Mouse (Mus musculus) midbrain, postnatal 0 days (tissue): ENCODE data around the gene Ccdc62. TPM values are rescaled to one million over a fixed set of nuclear protein-coding genes. Genes with fewer than 3 reads are reported as not detected.
A peak's percentile ranks its signal among the peaks of the same experiment; 100 is the strongest.

Source experiments
- ATAC-seq: fragments of 200-750 bp; cut with Nextera tagmentation; 2 replicates; pipeline ENCODE4 v1.8.0; 2017; ENCODE audit warnings: moderate number of reproducible peaks, mild to moderate bottlenecking, moderate TSS enrichment, moderate library complexity; ENCODE audit not compliant: low FRiP score
- DNase-seq: peaks from one replicate; pipeline ENCODE4 v3.0.0-alpha.2; 2015; ENCODE audit warnings: low spot score
- H3K27ac ChIP-seq: fragments of 300-500 bp; sonication (generic); 2 replicates; pipeline ENCODE4 v1.5.1; 2014; ENCODE audit warnings: low read depth, mild to moderate bottlenecking, low read length, mixed read lengths
- H3K27me3 ChIP-seq: fragments of 300-500 bp; sonication (generic); 2 replicates; pipeline ENCODE4 v1.6.1; 2014; ENCODE audit warnings: low read length, control low read depth, mixed read lengths; ENCODE audit not compliant: insufficient read depth
- H3K36me3 ChIP-seq: fragments of 300-500 bp; sonication (generic); 2 replicates; pipeline ENCODE4 v1.6.1; 2014; ENCODE audit warnings: low read length, control low read depth, mixed read lengths; ENCODE audit not compliant: insufficient read depth
- H3K4me1 ChIP-seq: fragments of 300-500 bp; sonication (generic); 2 replicates; pipeline ENCODE4 v1.6.1; 2014; ENCODE audit warnings: mild to moderate bottlenecking, control low read depth, antibody characterized with exemption, low read length, mixed read lengths; ENCODE audit not compliant: insufficient read depth
- H3K4me2 ChIP-seq: fragments of 300-500 bp; sonication (generic); 2 replicates; pipeline ENCODE4 v1.6.1; 2014; ENCODE audit warnings: low read depth, mild to moderate bottlenecking, low read length, mixed read lengths; ENCODE audit not compliant: poor library complexity, severe bottlenecking
- H3K4me3 ChIP-seq: fragments of 300-500 bp; sonication (generic); 2 replicates; pipeline ENCODE4 v1.5.1; 2014; ENCODE audit warnings: low read depth, mild to moderate bottlenecking, low read length, moderate library complexity
- H3K9ac ChIP-seq: fragments of 300-500 bp; sonication (generic); replicated peaks from 2 replicates; pipeline ENCODE4 v1.6.1; 2014; ENCODE audit warnings: mild to moderate bottlenecking, low read length, moderate library complexity, mixed read lengths; ENCODE audit not compliant: poor library complexity, severe bottlenecking
- H3K9me3 ChIP-seq: fragments of 300-500 bp; sonication (generic); 2 replicates; pipeline ENCODE4 v1.6.1; 2016; ENCODE audit warnings: low read length, control low read depth
- CTCF ChIP-seq: IDR thresholded peaks from 2 replicates; pipeline ENCODE4 v1.5.1; 2016; ENCODE audit warnings: antibody characterized with exemption, mild to moderate bottlenecking
- WGBS: fragments of 180-500 bp; shearing (Covaris S2); extraction: QIAGEN DNeasy Blood & Tissue Kit; methylation state at CpG from one replicate; pipeline ENCODE4 v1.1.7; 2014; 5-methylcytosine and 5-hydroxymethylcytosine counted together
- polyA plus RNA-seq: library from polyadenylated mRNA; unstranded; fragments of >200 nt; fragmentation: Nextera tagmentation; extraction: Ambion mirVana; gene quantifications from 2 replicates; pipeline ENCODE4 v1.2.1, GENCODE M21; 2015
- total RNA-seq: library from RNA; depleted of rRNA; stranded (reverse); fragments of >200 nt; gene quantifications from 2 replicates; pipeline ENCODE4 v1.2.3, GENCODE M21; 2014

Gene Ccdc62
- total and polyA plus RNA-seq, 2 experiments from 2014 or later: 0.27 to 2.9 TPM

DNA sequence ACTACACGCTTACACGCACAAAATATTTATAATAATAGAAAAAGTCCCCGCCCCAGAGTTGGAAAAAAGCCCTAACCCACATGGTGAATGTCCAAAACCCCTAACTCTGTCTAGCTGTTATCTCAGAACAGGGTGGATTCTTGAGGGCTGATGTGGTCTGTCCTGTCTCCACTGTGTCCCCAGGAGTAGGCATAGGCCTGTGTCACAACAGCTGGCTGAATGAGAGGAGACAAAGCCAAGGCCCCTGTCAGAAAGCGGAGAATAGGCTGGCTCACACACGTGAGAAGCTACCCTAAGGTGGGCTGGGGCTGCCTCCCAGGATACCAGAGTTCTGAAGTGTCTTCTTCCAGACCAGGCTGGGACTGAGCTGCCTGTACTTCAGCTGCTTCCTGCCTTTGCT lies 47.7 kb downstream of the Ccdc62 start:
- H3K9ac ChIP-seq: no peak overlapping the region
- H3K4me3 ChIP-seq: no peak overlapping the region
- H3K4me2 ChIP-seq: no peak overlapping the region
- H3K27ac ChIP-seq: no peak overlapping the region
- no peaks in the 10 kb centered on the region for H3K9me3 ChIP-seq
- H3K27me3 ChIP-seq: no peaks in the 10 kb centered on the region
- 77% methylated on average over 5 of the region's 5 CpGs for WGBS
- no peak for TF ChIP-seq CTCF
- no peaks in the 10 kb centered on the region for H3K36me3 ChIP-seq
- no peak for DNase-seq
- H3K4me1 ChIP-seq: no peaks in the 10 kb centered on the region
- ATAC-seq: no peak

DNA sequence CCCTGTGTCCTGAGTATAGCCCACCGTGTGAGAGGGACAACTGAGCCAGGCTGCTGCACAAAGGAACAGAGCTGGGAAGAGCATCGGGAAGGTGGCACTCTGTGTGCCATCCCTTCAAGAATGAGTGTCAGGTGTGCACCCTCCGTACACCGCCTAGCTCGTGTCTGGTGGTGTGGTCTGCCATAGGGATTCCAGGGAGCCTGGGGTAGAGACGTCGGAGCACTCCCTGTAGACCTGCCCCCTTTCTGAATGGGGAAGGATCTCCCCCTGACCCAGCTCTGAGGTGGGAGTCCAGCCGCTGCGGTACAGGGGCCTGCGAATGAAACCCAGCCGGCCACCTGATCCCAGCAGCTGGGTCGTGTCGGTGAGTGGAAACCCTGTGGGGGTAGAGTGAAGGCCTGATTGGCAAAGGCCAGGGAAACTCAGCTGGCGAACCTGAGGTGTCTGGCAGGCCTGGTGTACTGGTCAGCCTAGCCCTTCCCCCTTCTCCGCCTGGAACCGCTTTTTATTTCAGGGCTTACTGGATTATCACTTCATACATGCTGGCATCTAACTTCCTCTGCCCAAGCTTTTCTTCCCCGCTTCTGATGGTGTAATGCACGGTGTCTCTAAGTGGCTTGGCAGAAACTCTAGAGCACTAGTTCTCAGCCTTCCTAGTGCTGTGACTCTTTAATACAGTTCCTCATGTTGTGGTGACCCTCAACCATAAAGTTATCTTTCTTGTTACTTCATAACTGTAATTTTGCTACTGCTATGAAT lies 48.9 kb downstream of the Ccdc62 start:
- no peaks in the 10 kb centered on the region for H3K4me1 ChIP-seq
- H3K27ac ChIP-seq: no peak overlapping the region
- no peak overlapping the region for H3K9ac ChIP-seq
- ATAC-seq (no peak), DNase-seq (peak; percentile 31)
- no peak for TF ChIP-seq CTCF
- H3K9me3 ChIP-seq: no peaks in the 10 kb centered on the region
- H3K27me3 ChIP-seq: no peaks in the 10 kb centered on the region
- WGBS: 78% methylated on average over 18 of the region's 18 CpGs
- H3K36me3 ChIP-seq: no peaks in the 10 kb centered on the region
- H3K4me3 ChIP-seq: no peak overlapping the region
- no peak overlapping the region for H3K4me2 ChIP-seq

DNA sequence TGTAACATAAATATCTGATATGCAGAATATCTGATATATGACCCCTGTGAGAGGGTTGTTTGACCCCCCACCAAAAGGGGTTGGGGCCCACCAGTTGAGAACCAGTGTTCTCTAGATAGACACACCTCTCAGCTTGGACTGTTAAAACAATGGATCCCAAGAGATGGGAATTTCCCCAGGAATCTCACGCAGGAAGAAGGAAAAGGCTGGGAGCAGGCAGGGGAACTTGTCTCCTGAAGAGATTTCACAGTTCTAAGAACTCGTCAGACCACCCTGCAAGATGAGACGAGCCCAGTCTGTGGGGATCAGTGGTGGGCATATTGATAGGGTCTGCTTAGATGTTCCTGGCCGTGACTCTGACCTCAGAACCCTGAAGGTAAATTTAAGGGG lies 49.5 kb downstream of the Ccdc62 start:
- no peak for TF ChIP-seq CTCF
- Histone ChIP-seq H3K9ac (no peak overlapping the region), H3K27me3 (no peaks in the 10 kb centered on the region), H3K4me1 (no peaks in the 10 kb centered on the region), H3K27ac (no peak overlapping the region), H3K4me3 (no peak overlapping the region), H3K36me3 (no peaks in the 10 kb centered on the region), H3K9me3 (no peaks in the 10 kb centered on the region), H3K4me2 (no peak overlapping the region)
- ATAC-seq: no peak
- 64% methylated on average over 4 of the region's 4 CpGs for WGBS
- no peak for DNase-seq

DNA sequence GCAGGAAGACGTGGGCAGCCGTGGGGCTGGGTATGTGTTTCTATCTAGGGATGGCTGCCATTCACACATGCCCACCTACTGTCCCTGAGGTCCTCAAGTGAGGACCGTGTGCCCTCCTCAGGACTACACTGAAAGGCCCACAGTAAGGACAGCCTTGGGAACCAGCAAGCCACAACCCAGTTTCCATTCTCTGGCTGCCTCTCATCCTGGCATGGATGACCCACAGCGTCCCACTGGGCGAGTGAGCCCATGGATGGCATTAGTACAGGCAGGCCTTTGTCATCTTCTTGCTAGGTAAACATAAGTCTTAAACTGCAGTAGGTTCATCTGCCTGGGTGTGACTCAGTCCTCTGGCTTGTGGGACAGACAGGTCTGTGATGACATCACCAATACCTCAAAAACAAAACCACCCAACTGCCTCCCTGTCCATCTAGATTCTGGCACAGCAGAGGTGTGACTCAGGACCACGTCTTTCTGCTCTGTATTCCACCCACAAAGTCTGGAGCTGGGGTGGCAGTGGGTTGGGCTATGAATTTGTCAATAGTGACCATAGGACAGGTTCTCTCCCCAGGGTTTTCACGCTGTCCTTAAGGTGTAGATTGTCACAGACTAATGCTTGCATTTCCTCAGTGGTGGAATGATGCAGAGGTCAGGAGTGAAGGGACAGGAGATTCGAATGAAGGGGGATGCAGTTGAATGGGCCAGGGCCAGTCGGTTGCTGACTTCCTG lies 50.2 kb downstream of the Ccdc62 start:
- DNase-seq (no peak), ATAC-seq (no peak)
- Histone ChIP-seq H3K4me1 (no peaks in the 10 kb centered on the region), H3K9me3 (no peaks in the 10 kb centered on the region), H3K36me3 (no peaks in the 10 kb centered on the region), H3K4me2 (no peak overlapping the region), H3K27ac (0 out of 2 replicates have a peak overlapping the region, but pooled peaks have one; percentile 26), H3K9ac (no peak overlapping the region), H3K4me3 (no peak overlapping the region), H3K27me3 (no peaks in the 10 kb centered on the region)
- WGBS: 80% methylated on average over 9 of the region's 9 CpGs
- TF ChIP-seq CTCF: no peak

DNA sequence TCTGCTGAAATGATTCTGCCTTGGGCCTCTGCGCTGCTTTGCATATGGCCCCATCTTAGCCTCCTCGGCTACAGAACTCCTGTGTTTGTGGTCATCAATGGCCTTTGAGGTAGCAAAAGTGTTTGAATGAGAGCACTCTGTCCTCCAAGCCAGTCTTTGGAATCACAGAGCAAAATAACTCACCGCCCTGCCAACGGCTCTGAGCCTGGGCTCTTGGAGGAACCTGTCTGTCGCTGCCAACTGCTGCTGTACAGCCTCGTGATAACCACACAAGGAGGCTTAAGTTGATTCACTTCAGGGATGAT lies 50.7 kb downstream of the Ccdc62 start:
- H3K9ac ChIP-seq: no peak overlapping the region
- ATAC-seq (no peak), DNase-seq (no peak)
- H3K36me3 ChIP-seq: no peaks in the 10 kb centered on the region
- 71% methylated on average over 6 of the region's 6 CpGs for WGBS
- no peaks in the 10 kb centered on the region for H3K9me3 ChIP-seq
- H3K27me3 ChIP-seq: no peaks in the 10 kb centered on the region
- H3K4me2 ChIP-seq: no peak overlapping the region
- 0 out of 2 replicates have a peak overlapping the region, but pooled peaks have one; percentile 26 for H3K27ac ChIP-seq
- H3K4me1 ChIP-seq: no peaks in the 10 kb centered on the region
- H3K4me3 ChIP-seq: no peak overlapping the region
- TF ChIP-seq CTCF: no peak

DNA sequence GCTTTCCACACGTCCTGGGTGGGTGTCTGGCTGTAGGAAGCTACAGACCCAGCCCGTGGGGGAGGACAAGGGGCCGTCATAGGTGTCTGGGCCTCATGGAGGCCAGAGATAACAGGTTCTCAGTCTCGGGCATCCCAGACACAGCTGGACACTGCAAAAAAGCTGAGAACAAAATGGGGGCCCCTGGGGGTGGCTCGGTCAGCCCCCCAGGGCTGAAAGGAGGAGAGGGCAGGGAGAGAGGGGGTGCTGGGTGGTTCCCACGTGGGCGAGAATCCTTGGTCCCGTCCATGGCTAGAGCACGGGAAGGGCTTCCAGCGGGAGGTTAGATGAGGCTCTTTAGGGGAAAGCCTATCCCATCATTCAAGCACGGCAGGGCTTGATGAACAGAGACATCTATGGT lies 52.4 kb downstream of the Ccdc62 start:
- no peak overlapping the region for H3K4me2 ChIP-seq
- DNase-seq (no peak), ATAC-seq (no peak)
- no peaks in the 10 kb centered on the region for H3K9me3 ChIP-seq
- no peaks in the 10 kb centered on the region for H3K4me1 ChIP-seq
- no peak for TF ChIP-seq CTCF
- WGBS: 80% methylated on average over 11 of the region's 11 CpGs
- no peak overlapping the region for H3K9ac ChIP-seq
- no peak overlapping the region for H3K27ac ChIP-seq
- H3K27me3 ChIP-seq: no peaks in the 10 kb centered on the region
- H3K36me3 ChIP-seq: no peaks in the 10 kb centered on the region
- no peak overlapping the region for H3K4me3 ChIP-seq
